Mouse (Mus musculus) cortical plate, adult 2 months (tissue): ENCODE data around the gene Pls3.

Experiments
- CTCF ChIP-seq: fragments of 200-500 bp; IDR thresholded peaks from 2 replicates; pipeline ENCODE4 v1.5.1; 2011; ENCODE audit warnings: mild to moderate bottlenecking, control low read depth, low read length; ENCODE audit not compliant: insufficient read depth; ENCODE audit errors: extremely low read depth
- POLR2A ChIP-seq: fragments of 200-500 bp; IDR thresholded peaks from 2 replicates; pipeline ENCODE4 v1.6.1; 2011; ENCODE audit warnings: mild to moderate bottlenecking, low read length, control low read depth; ENCODE audit not compliant: insufficient read depth; ENCODE audit errors: extremely low read depth

DNA sequence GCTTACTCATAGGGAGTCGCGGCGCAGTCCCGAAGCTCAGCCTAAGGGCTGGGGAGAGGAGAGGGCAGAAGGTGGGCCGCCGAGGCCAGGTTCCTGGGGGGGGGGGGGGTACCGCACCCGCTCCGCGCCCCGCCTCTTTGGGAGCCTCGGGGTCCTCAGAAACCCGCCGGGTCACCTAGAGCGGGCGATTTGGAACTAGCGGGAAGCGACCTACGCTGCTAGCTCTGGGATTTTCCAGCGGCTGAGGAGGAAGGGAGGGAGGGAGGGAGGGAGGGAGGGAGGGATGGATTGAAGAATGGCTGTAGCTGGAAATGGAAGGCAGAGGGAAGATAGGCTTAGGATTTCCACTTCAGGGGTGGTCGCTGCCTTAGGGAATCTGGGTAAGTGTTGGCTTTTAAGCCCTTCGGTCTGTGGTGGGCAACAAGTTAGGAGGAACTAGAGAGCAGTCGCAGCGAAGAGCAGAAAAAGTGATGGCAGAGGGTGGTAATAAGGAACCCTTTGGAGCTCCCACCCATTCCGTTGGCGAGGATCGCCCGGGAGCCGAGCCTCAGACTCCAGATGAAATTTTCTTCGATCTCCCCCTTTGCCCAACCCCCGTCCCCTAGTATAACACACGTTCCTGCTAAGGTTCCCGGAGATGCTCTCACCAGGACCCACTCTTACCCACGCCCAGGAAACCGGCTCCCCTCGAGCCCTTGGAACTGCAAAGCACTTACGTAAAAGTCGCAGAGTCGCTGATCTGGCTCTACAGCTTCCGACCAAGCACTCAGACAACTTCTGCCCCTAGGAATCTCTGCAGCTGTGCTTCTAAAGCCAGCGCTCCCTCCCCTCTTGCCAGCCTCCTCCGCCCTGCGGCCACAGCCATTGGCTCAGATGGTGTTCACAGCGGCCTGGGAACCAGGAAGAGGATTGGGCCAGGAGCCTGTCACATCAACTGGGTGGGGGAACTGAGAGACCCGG is at the start of gene Pls3:
- TF ChIP-seq POLR2A (peak; percentile 89), CTCF (no peak)
